Mouse (Mus musculus) olfactory bulb, adult 2 months (tissue): ENCODE measurements around the gene Hoxb2. TPM values are rescaled to one million over a fixed set of nuclear protein-coding genes. Genes with fewer than 3 reads are reported as not detected.

Experiments used
- H3K27ac ChIP-seq: fragments of 200-500 bp; 2 replicates; pipeline ENCODE4 v1.5.1; 2012; ENCODE audit warnings: low read depth, low read length; ENCODE audit not compliant: insufficient read depth
- H3K4me1 ChIP-seq: fragments of 200-500 bp; 2 replicates; pipeline ENCODE4 v1.6.1; 2012; ENCODE audit warnings: low read length; ENCODE audit not compliant: control insufficient read depth, insufficient read depth
- H3K4me3 ChIP-seq: fragments of 200-500 bp; 2 replicates; pipeline ENCODE4 v1.5.1; 2012; ENCODE audit warnings: mild to moderate bottlenecking, low read depth, low read length, moderate library complexity; ENCODE audit not compliant: insufficient read depth
- CTCF ChIP-seq: fragments of 200-500 bp; IDR thresholded peaks from 2 replicates; pipeline ENCODE4 v1.5.1; 2012; ENCODE audit warnings: low read depth, mild to moderate bottlenecking, low read length, moderate library complexity; ENCODE audit not compliant: insufficient read depth
- POLR2A ChIP-seq: fragments of 200-500 bp; IDR thresholded peaks from 2 replicates; pipeline ENCODE4 v1.6.1; 2012; ENCODE audit warnings: mild to moderate bottlenecking, low read depth, low read length, moderate library complexity; ENCODE audit not compliant: insufficient read depth
- WGBS: fragments of 180-500 bp; shearing (Covaris S2); methylation state at CpG from one replicate; pipeline ENCODE4 v1.1.7; 2018; 5-methylcytosine and 5-hydroxymethylcytosine counted together
- polyA plus RNA-seq: library from polyadenylated mRNA; stranded (reverse); fragments of >200 nt; gene quantifications from 2 replicates; pipeline ENCODE4 v1.2.4, GENCODE M21; 2012; ENCODE audit warnings: low replicate concordance; ENCODE audit not compliant: missing spikeins, insufficient read depth, insufficient read length

Gene Hoxb2
- polyA plus RNA-seq, 1 experiment: not detected

- H3K4me1 ChIP-seq: no peaks in the 10 kb centered on the region
- no peak overlapping the region for H3K4me3 ChIP-seq
- H3K27ac ChIP-seq: no peak overlapping the region
- TF ChIP-seq CTCF (no peak), POLR2A (no peak)
- 31% methylated on average over 7 of the region's 7 CpGs for WGBS
Observed at GRCm38 (mm10) chr11:96306183-96306907, 44.0 kb upstream of the Hoxb2 start.

DNA sequence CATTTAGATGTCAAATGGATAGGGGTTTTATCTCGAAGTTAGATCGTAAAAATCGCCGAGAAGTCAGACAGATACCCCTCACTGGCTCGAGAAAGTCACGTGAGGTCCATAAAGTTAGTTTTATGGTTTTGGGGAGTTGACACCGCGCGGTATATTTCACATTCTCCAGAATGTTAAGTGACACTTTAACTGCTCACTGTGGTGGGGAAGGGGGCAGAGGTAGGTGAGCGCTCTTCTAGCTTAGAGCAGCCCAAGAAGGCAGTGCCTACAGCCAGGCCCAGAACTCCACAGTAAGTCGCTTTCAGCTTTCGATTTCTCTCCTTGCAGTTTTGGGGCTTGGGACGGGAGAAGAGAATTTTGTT, 43.4 kb upstream of the Hoxb2 start:
- no peak overlapping the region for H3K27ac ChIP-seq
- TF ChIP-seq CTCF: no peak
- no peak for TF ChIP-seq POLR2A
- H3K4me3 ChIP-seq: no peak overlapping the region
- WGBS: 14% methylated on average over 13 of the region's 13 CpGs
- H3K4me1 ChIP-seq: no peaks in the 10 kb centered on the region

GRCm38 (mm10) chr11:96308763-96309162, 41.6 kb upstream of the Hoxb2 start:
- Histone ChIP-seq H3K4me1 (no peaks in the 10 kb centered on the region), H3K4me3 (no peak overlapping the region), H3K27ac (no peak overlapping the region)
- no peak for TF ChIP-seq POLR2A
- no peak for TF ChIP-seq CTCF
- WGBS: 13% methylated on average over 4 of the region's 4 CpGs

GRCm38 (mm10) chr11:96309288-96309687, 41.0 kb upstream of the Hoxb2 start:
- TF ChIP-seq POLR2A (no peak), CTCF (no peak)
- Histone ChIP-seq H3K27ac (no peak overlapping the region), H3K4me3 (no peak overlapping the region), H3K4me1 (no peaks in the 10 kb centered on the region)
- WGBS: 12% methylated on average over 4 of the region's 4 CpGs

DNA sequence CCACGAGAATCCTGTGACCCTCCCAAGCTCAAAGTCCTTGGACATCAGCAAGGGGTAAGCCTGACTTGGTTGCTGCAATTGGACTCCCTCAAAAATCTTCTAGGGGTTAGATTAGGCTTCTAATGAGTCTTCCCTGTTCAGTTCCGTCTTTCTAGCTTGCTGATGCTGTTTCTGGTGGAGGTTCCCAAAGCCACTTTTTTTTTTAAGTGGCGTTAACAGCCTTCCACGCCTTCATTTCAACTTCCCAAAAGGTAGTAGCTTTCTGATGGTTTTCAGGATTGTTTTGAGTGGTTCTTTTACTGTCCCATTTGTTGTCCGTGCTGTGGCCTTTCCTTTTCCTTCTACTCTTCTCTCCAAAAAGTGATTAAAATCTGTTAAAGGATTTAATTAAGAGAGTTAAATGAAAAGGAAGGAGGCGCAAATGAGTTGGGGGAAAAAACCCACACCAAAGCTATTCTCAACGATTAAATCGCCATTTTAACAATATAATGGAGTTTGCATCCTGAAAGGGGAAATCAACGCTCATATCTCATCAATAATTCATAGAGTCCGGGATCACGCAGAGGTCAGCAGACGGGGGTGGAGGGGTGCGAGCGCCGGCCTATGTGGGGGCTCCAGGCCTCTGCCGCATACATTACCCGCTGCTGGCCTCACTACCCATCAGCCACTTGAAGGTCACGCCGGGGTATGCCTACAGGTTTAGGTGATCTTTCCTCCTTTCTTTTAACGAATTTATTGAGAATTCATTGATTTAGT, 40.0 kb upstream of the Hoxb2 start:
- 7% methylated on average over 20 of the region's 20 CpGs for WGBS
- no peaks in the 10 kb centered on the region for H3K4me1 ChIP-seq

DNA sequence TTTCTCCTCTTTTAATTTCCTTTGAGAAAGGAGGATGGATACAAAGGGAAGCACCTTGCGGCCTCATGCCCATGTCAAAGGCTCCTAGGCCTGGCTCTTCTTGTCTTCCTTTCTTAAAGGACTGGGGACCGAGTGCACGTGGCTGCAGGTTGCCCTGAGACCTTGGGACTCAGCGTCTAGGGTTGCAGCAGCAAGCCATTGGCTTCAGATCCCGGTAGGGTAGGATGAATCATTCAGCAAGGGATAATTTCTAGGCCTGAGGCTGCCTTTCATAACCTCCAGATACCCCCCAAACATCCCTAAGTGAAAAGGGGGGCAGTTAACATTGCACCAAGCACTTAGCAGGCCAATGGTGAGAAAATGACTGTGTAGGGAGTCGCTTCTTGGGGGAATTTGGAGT, 39.2 kb upstream of the Hoxb2 start:
- 14% methylated on average over 6 of the region's 6 CpGs for WGBS
- Histone ChIP-seq H3K4me3 (no peak overlapping the region), H3K4me1 (no peaks in the 10 kb centered on the region), H3K27ac (no peak overlapping the region)
- TF ChIP-seq CTCF (no peak), POLR2A (no peak)

More for the DNA sequence above, 40.0 kb upstream of the Hoxb2 start:
- no peak for TF ChIP-seq POLR2A
- Histone ChIP-seq H3K4me3 (no peak overlapping the region), H3K27ac (no peak overlapping the region)

- no peak overlapping the region for H3K27ac ChIP-seq
- 2% methylated on average over 31 of the region's 31 CpGs for WGBS
- H3K4me3 ChIP-seq: no peak overlapping the region
- H3K4me1 ChIP-seq: no peaks in the 10 kb centered on the region
- TF ChIP-seq CTCF (0 out of 2 replicates have a peak, but pooled peaks have one; percentile 25), POLR2A (no peak)
Observed at GRCm38 (mm10) chr11:96311520-96312417, 38.6 kb upstream of the Hoxb2 start.

DNA sequence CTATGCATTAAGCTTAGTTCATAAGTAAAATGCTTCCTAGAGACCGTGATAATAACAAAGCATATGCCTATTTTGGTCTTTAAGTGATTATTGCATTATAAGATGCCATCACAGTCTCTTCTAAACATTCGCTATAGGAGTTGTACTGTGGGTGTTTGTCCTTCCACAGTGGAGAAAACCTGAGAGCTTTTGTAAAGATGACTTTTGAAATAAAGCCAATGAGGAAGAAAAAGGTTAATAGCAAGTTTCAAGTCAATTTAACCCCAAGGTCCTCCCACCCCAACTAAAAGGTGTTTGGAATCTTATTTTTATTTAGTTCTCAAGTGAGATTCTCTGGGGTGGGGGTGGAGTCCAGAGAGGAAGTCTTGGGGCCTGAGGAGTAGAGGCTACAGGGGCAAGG, 37.2 kb upstream of the Hoxb2 start:
- Histone ChIP-seq H3K4me1 (no peaks in the 10 kb centered on the region), H3K27ac (no peak overlapping the region), H3K4me3 (no peak overlapping the region)
- no peak for TF ChIP-seq CTCF
- no peak for TF ChIP-seq POLR2A
- 26% methylated on average over 2 of the region's 2 CpGs for WGBS
